Mouse (Mus musculus): ENCODE measurements around the gene B2m.

The B2m gene

GRCm38 (mm10) chr2:122149716-122150115 lies 2.2 kb downstream of the B2m start:
- no peak for DNase-seq (ENCODE audit: low read depth)

- no peak for DNase-seq (ENCODE audit: low read depth)
Observed at GRCm38 (mm10) chr2:122151221-122151620, 3.7 kb downstream of the B2m start.

- no peak for DNase-seq (ENCODE audit: low read depth)
Observed at GRCm38 (mm10) chr2:122152850-122153249, 5.4 kb downstream of the B2m start.

GRCm38 (mm10) chr2:122153681-122154365 lies 6.3 kb downstream of the B2m start:
- DNase-seq (ENCODE audit: low read depth) = no peak

- DNase-seq (ENCODE audit: low read depth) = no peak
Observed at GRCm38 (mm10) chr2:122154479-122154878, 7.0 kb downstream of the B2m start.

GRCm38 (mm10) chr2:122155292-122155691 lies 7.8 kb downstream of the B2m start:
- DNase-seq (ENCODE audit: low read depth) = no peak

- no peak for DNase-seq (ENCODE audit: low read depth)
Observed at GRCm38 (mm10) chr2:122156051-122156700, 8.7 kb downstream of the B2m start.

GRCm38 (mm10) chr2:122157561-122157960 lies 10.1 kb downstream of the B2m start:
- DNase-seq (ENCODE audit: low read depth) = no peak

GRCm38 (mm10) chr2:122158362-122158802 lies 10.9 kb downstream of the B2m start:
- DNase-seq (ENCODE audit: low read depth) = no peak

GRCm38 (mm10) chr2:122159667-122160066 lies 12.2 kb downstream of the B2m start:
- DNase-seq (ENCODE audit: low read depth) = no peak

- DNase-seq (ENCODE audit: low read depth) = peak; percentile 89
Observed at GRCm38 (mm10) chr2:122160680-122161079, 13.2 kb downstream of the B2m start, which contains the start of gene Trim69. Gene Trim69, plus strand, starts transcription at chr2:122160700.

GRCm38 (mm10) chr2:122161542-122161941 lies 14.1 kb downstream of the B2m start:
- DNase-seq (ENCODE audit: low read depth) = no peak

- DNase-seq (ENCODE audit: low read depth) = no peak
Observed at GRCm38 (mm10) chr2:122162529-122162928, 15.0 kb downstream of the B2m start.

- DNase-seq (ENCODE audit: low read depth) = peak; percentile 44
Observed at GRCm38 (mm10) chr2:122163430-122164195, 16.1 kb downstream of the B2m start.

GRCm38 (mm10) chr2:122164293-122164692 lies 16.8 kb downstream of the B2m start:
- DNase-seq (ENCODE audit: low read depth) = peak; percentile 70

- no peak for DNase-seq (ENCODE audit: low read depth)
Observed at GRCm38 (mm10) chr2:122171292-122171691, 23.8 kb downstream of the B2m start.

GRCm38 (mm10) chr2:122172188-122172587 lies 24.7 kb downstream of the B2m start:
- no peak for DNase-seq (ENCODE audit: low read depth)

GRCm38 (mm10) chr2:122180051-122180822 lies 32.8 kb downstream of the B2m start:
- peak; percentile 82 for DNase-seq (ENCODE audit: low read depth)

- DNase-seq (ENCODE audit: low read depth) = no peak
Observed at GRCm38 (mm10) chr2:122185086-122185485, 37.6 kb downstream of the B2m start.

- DNase-seq (ENCODE audit: low read depth) = no peak
Observed at GRCm38 (mm10) chr2:122186106-122186505, 38.6 kb downstream of the B2m start, which contains the start of the genes Patl2 and Terb2. Gene Patl2, minus strand, starts transcription at chr2:122186189. Gene Terb2, plus strand, starts transcription at chr2:122186272.

GRCm38 (mm10) chr2:122186751-122187150 lies 39.3 kb downstream of the B2m start:
- no peak for DNase-seq (ENCODE audit: low read depth)

- no peak for DNase-seq (ENCODE audit: low read depth)
Observed at GRCm38 (mm10) chr2:122191849-122192248, 44.4 kb downstream of the B2m start.

Data from naive thymus-derived CD4-positive, alpha-beta T cell, adult 2 months (primary cell).